Mouse (Mus musculus) megakaryocyte, embryonic 14.5 days (primary cell): Measurements from ENCODE around the gene Cd151. TPM values are rescaled to one million over a fixed set of nuclear protein-coding genes. Genes with fewer than 3 reads are reported as not detected.

Source experiments
- H3K27me3 ChIP-seq: replicated peaks from 2 replicates; pipeline ENCODE3; 2012; ENCODE audit warnings: inconsistent platforms
- H3K36me3 ChIP-seq: replicated peaks from 2 replicates; pipeline ENCODE3; 2012; ENCODE audit warnings: low read length, inconsistent platforms, mixed read lengths
- H3K4me1 ChIP-seq: 2 replicates; pipeline ENCODE4 v1.6.1; 2012; ENCODE audit warnings: inconsistent platforms
- H3K4me3 ChIP-seq: replicated peaks from 2 replicates; pipeline ENCODE3; 2012; ENCODE audit warnings: moderate library complexity, mild to moderate bottlenecking, inconsistent platforms
- H3K9me3 ChIP-seq: 2 replicates; pipeline ENCODE4 v1.6.1; 2012; ENCODE audit warnings: inconsistent platforms
- FLI1 ChIP-seq: IDR thresholded peaks from 2 replicates; pipeline ENCODE4 v1.6.1; 2012; ENCODE audit warnings: low read length, inconsistent platforms, mixed read lengths
- GATA1 ChIP-seq: IDR thresholded peaks from 3 replicates; pipeline ENCODE4 v1.6.1; 2012; ENCODE audit warnings: mixed read lengths, low read length, inconsistent platforms, borderline replicate concordance
- polyA plus RNA-seq: library from polyadenylated mRNA; stranded (reverse); fragments of >175 nt; gene quantifications from 2 replicates; pipeline ENCODE4 v1.2.3, GENCODE M21; 2012; ENCODE audit warnings: low replicate concordance; ENCODE audit not compliant: insufficient read depth

Cd151 gene
- polyA plus RNA-seq, 1 experiment: 168 TPM

DNA sequence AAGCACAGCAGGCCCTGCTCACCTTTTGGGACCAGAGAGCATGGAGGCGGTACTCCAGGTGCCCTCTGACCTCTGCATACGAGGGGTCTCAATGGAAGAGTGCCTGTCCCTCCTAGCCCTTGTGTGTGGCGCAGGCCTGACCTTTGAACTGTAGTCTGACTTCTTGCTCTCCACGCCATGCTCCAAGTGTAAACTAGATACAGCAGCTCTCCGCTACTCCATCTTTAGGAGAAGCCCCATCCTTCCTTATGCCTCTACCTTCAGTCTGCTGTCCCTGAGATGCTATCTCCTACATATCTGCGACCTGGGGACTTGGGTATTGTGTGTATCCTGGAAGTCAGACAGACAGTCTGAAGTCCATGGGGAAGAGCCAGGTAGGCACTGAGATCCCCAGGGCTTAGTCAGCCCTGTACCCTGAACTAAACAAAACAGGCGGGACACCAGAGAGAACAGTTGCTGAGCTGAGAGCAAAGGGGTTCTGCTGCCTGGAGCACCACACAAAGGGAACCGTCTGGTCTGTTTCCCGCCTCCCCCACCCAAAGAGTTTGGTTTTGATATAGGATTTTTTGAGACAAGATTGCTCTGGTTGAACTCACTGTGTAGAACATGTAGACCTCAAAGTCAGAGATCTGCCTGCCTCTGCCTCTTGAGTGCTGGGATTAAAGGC, 31.2 kb upstream of the Cd151 start:
- Histone ChIP-seq H3K4me3 (peak overlapping the region; percentile 97), H3K36me3 (peaks cover 69% of the 10 kb centered on the region), H3K27me3 (no peaks in the 10 kb centered on the region), H3K4me1 (peaks cover 80% of the 10 kb centered on the region), H3K9me3 (no peaks in the 10 kb centered on the region)
- TF ChIP-seq GATA1: no peak
- no peak for TF ChIP-seq FLI1

- no peaks in the 10 kb centered on the region for H3K27me3 ChIP-seq
- no peak for TF ChIP-seq FLI1
- no peak for TF ChIP-seq GATA1
- peaks cover 85% of the 10 kb centered on the region for H3K4me1 ChIP-seq
- peak overlapping the region; percentile 97 for H3K4me3 ChIP-seq
- H3K36me3 ChIP-seq: peaks cover 69% of the 10 kb centered on the region
- no peaks in the 10 kb centered on the region for H3K9me3 ChIP-seq
These were observed 30.7 kb upstream of the Cd151 start for GRCm38 (mm10) chr7:141436523-141436892.

DNA sequence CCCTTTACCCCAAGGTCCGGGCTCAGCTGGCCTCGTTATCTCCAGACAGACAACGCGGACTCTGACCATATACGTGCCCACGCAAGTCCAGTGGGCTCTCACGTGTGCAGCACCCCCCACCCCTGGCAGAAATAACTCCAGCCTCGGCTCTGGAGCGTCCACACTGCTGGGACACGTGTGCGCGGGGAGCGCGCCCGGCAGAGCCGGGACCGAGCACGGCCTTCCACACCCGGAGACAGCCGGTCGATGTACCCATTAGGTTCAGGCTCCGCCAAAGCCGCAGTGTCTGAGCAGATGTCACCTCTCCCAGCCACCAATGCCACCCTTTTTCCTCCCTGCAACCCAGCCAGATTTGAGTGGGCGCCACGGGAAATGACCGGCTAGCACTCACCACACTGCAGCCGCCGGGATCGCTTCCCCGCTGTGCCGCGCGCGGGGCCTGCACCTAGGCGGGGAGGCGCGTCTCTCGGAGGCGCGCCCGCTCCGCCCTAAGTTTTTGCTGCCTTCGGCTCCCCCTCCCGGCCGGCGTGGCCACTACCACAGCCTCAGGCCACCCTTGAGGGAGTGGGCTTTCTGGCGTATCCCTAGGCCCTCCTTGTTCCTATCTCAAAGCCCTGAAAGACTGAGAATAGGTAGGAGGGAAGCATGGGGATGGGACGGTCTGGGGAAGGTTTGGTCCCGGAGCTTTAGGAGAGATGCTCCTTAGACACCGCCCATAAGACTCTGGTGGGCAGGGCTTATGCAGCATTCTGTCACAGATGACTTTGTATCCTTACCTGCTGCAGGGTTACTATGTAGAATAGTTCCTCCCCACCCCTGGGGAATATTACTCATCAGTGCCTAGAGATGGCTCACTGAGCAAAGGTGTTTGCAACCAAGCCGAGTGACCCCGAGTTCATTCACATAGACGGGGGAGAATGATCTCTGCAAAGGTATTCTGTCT, 29.7 kb upstream of the Cd151 start, which contains the start of gene Slc25a22:
TSS of gene Slc25a22 (minus strand) at position 715 of the 943 bp plus-strand sequence.
- Histone ChIP-seq H3K9me3 (no peaks in the 10 kb centered on the region), H3K27me3 (no peaks in the 10 kb centered on the region), H3K4me3 (peak within 1 kb of the TSS; percentile 97), H3K4me1 (peaks cover 90% of the 10 kb centered on the region), H3K36me3 (peaks cover 69% of the 10 kb centered on the region)
- no peak for TF ChIP-seq FLI1
- no peak for TF ChIP-seq GATA1

DNA sequence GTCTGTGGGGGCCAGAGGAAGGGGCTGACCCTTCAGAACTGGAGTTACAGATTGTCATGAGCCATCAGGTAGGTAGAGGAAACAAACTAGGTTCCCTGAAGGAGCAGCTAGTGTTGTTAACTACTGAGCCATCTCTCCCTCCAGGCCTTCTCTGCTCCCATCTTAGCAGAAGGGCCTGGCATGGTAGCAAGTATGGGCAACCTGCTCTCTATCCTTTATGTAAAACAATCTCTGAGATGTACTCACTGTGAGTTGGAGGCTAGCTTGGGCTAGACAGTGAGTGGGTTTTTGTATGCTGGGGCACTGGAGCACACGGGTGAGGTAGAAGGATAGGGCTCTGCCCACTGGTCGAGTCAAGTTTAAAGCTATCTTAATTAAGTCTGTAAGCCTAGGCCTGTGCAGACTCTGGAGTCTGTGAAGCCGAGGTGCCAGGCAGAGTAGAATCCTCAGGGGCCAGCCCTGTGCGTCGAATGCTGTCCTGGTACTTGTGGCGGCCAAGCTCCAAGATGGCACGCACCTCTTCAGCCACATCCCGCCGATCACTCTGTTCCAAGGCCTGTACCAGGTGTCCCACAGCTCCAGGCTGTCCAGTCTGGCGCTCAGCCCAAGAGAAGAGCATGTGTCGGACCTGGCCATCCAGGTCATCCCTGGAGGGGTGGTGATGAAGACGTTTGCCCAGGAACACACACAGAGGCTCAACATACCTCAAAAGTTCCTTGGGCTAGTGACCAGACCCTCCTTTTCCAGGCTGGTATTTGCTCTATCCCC, 28.8 kb upstream of the Cd151 start:
- no peak overlapping the region for H3K4me3 ChIP-seq
- H3K9me3 ChIP-seq: no peaks in the 10 kb centered on the region
- peaks cover 90% of the 10 kb centered on the region for H3K4me1 ChIP-seq
- H3K36me3 ChIP-seq: peaks cover 64% of the 10 kb centered on the region
- TF ChIP-seq FLI1: no peak
- TF ChIP-seq GATA1: no peak
- no peaks in the 10 kb centered on the region for H3K27me3 ChIP-seq

- no peaks in the 10 kb centered on the region for H3K9me3 ChIP-seq
- H3K36me3 ChIP-seq: peaks cover 56% of the 10 kb centered on the region
- H3K4me3 ChIP-seq: no peak overlapping the region
- no peaks in the 10 kb centered on the region for H3K27me3 ChIP-seq
- no peak for TF ChIP-seq FLI1
- no peak for TF ChIP-seq GATA1
- peaks cover 86% of the 10 kb centered on the region for H3K4me1 ChIP-seq
These were observed 28.0 kb upstream of the Cd151 start for GRCm38 (mm10) chr7:141439140-141439679.

DNA sequence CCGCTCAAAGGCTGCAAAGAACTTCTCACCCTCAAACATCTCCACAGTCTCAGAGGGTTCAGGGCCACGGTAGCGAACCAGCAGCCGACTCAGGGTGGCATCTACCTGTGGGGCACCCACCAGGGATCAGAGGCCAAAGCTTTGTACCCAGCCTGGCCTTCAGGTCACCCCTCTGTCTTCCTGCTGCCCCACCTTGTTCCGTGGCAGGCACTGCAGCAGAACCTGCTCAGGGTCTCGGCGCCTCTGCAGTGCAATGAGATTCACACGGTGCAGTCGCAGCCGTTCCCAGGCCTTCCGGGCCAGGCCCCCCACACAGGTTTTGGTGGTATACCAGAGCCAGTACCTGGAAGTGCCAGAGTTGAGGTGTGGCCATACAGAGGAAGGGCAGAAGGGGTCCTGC, 27.4 kb upstream of the Cd151 start:
- H3K36me3 ChIP-seq: peaks cover 53% of the 10 kb centered on the region
- TF ChIP-seq GATA1: no peak
- TF ChIP-seq FLI1: no peak
- no peaks in the 10 kb centered on the region for H3K27me3 ChIP-seq
- H3K9me3 ChIP-seq: no peaks in the 10 kb centered on the region
- H3K4me3 ChIP-seq: no peak overlapping the region
- peaks cover 86% of the 10 kb centered on the region for H3K4me1 ChIP-seq

DNA sequence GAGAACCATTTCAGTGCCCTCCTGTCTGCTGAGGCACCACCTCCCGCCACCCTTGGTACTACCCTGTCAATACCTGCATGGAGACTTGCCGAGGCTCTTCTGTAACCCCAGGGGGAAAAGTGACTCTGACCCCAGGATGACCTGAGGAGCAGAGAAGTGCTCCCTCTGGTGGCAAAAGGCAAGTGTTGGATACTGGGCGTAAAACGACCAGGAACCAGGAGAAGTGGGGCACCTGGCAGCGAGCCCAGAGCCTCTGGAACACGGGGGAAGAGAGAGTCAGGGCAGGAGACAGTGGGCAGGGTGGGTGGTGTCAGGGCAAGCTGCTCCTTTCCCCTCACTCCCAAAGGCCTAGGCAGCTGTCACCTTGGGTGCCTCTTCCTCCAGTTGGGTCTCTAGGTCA, 26.6 kb upstream of the Cd151 start:
- TF ChIP-seq GATA1: no peak
- TF ChIP-seq FLI1: no peak
- Histone ChIP-seq H3K4me3 (peak overlapping the region; percentile 95), H3K36me3 (peaks cover 53% of the 10 kb centered on the region), H3K4me1 (peaks cover 81% of the 10 kb centered on the region), H3K27me3 (no peaks in the 10 kb centered on the region), H3K9me3 (no peaks in the 10 kb centered on the region)

DNA sequence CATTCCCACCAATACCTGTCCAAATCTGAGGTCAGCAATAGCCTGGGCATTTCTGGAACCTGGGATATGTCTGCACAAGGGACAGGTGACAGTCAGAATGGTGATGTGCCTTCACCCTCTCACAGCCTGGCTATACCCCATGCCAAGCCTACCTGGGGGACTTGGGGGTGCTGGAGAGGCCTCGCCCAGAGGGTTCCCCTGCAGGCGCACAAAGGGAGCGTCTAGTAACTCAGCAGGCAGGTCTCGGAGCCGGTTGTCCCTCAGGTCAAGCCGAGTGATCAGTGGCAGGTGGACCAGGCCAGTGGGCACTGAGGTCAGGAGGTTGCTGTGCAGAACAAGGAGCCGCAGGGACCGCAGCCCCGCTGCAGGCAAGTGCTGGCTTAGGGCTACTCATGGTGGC, 25.7 kb upstream of the Cd151 start:
- TF ChIP-seq FLI1 (no peak), GATA1 (no peak)
- Histone ChIP-seq H3K27me3 (no peaks in the 10 kb centered on the region), H3K36me3 (peaks cover 53% of the 10 kb centered on the region), H3K9me3 (no peaks in the 10 kb centered on the region), H3K4me3 (peak overlapping the region; percentile 95), H3K4me1 (peaks cover 77% of the 10 kb centered on the region)

- Histone ChIP-seq H3K36me3 (peaks cover 53% of the 10 kb centered on the region), H3K4me3 (peak overlapping the region; percentile 95)
These were observed 25.0 kb upstream of the Cd151 start for GRCm38 (mm10) chr7:141442199-141442598.

More at GRCm38 (mm10) chr7:141442199-141442598, 25.0 kb upstream of the Cd151 start:
- no peaks in the 10 kb centered on the region for H3K9me3 ChIP-seq
- H3K27me3 ChIP-seq: no peaks in the 10 kb centered on the region
- TF ChIP-seq FLI1 (no peak), GATA1 (no peak)
- peaks cover 74% of the 10 kb centered on the region for H3K4me1 ChIP-seq
